ENCODE assay signal across 12 mouse cellular contexts in the genomic region with DNA sequence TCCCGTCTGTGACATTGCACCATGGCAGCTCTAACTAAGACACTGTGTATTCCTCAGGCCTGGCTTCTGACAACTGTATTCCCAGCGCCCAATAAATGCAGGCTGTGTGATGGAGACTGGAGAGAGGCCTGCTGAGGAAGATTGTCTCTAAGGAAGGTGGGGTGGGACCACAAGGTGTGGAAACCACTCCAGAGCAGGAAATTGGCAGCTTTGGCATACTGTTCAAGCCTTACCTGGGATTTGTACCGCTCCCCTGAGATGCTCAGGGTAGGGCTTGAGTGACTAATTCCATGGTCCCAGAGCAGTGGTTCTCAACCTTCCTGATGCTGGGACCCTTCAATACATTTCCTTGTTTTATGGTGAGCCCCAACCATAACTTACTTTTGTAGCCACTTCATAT. TPM values are rescaled to one million over a fixed set of nuclear protein-coding genes. Genes with fewer than 3 reads are reported as not detected.
"Had no signal": no experiment of that assay in that cellular context is flagged by ENCODE, and none has a peak within 500 bp of the region (broad histone marks: within the 10 kb centered on the region; RNA-seq: fewer than 3 reads in every experiment).

No protein-coding gene starts in this region.

- H3K9ac ChIP-seq: liver, embryonic 15.5 days; stomach, embryonic 15.5 days had no signal

- H3K27me3 ChIP-seq: stomach, embryonic 15.5 days had no signal

- H3K36me3 ChIP-seq: limb, embryonic 10.5 days; liver, embryonic 15.5 days; midbrain, embryonic 12.5 days; stomach, embryonic 15.5 days had no signal

- H3K9me3 ChIP-seq: limb, embryonic 10.5 days; liver, embryonic 15.5 days; midbrain, embryonic 12.5 days; stomach, embryonic 15.5 days had no signal

- H3K27ac ChIP-seq: liver, embryonic 15.5 days had no signal

- DNase-seq: lung, embryonic 14.5 days; lung, postnatal 10 days; lung, postnatal 4 days; right cerebral cortex, postnatal 14 days; thymus, postnatal 36 days had no signal

RNA-seq across cellular contexts. Expression of gene Upk3a, which starts 27.8 kb away (rescaled TPM):
- total RNA-seq: layer of hippocampus, postnatal 14 days had no signal
- polyA plus RNA-seq: limb, embryonic 10.5 days; liver, embryonic 11.5 days; liver, embryonic 15.5 days; spleen, adult 2 months had no signal
